Mouse (Mus musculus): ENCODE results near the gene Prph.

The Prph gene

GRCm38 (mm10) chr15:99096831-99097500 lies 42.0 kb downstream of the Prph start:
- no peak for DNase-seq (ENCODE audit: extremely low read depth, low read depth)

- DNase-seq (ENCODE audit: extremely low read depth, low read depth): no peak
Measured at GRCm38 (mm10) chr15:99097840-99098492, 43.0 kb downstream of the Prph start.

GRCm38 (mm10) chr15:99098493-99098861 lies 43.5 kb downstream of the Prph start:
- DNase-seq (ENCODE audit: extremely low read depth, low read depth): no peak

GRCm38 (mm10) chr15:99099139-99099556 lies 44.2 kb downstream of the Prph start:
- DNase-seq (ENCODE audit: extremely low read depth, low read depth): peak; percentile 67

- DNase-seq (ENCODE audit: extremely low read depth, low read depth): no peak
Measured at GRCm38 (mm10) chr15:99099984-99100383, 45.0 kb downstream of the Prph start.

- DNase-seq (ENCODE audit: extremely low read depth, low read depth): no peak
Measured at GRCm38 (mm10) chr15:99105238-99105637, 50.3 kb downstream of the Prph start.

- no peak for DNase-seq (ENCODE audit: extremely low read depth, low read depth)
Measured at GRCm38 (mm10) chr15:99107866-99108265, 52.9 kb downstream of the Prph start.
